Mouse (Mus musculus): ENCODE results near the gene Uqcc3. TPM values are rescaled to one million over a fixed set of nuclear protein-coding genes. Genes with fewer than 3 reads are reported as not detected.
"Not testable (repeated sequence)": the region's sequence is repeated elsewhere in the genome, so short reads cannot be mapped to it uniquely, and the experiment has no call there.

The Uqcc3 gene
- polyA plus RNA-seq, 1 experiment from 2014 or later, result 58.9 TPM

GRCm38 (mm10) chr19:8887585-8888463 is 7.1 kb upstream of the Uqcc3 start:
- peaks cover 8% of the 10 kb centered on the region for H3K4me1 ChIP-seq
- peak overlapping the region; percentile 71 for H3K4me3 ChIP-seq
- no peaks in the 10 kb centered on the region for H3K27me3 ChIP-seq (ENCODE audit: insufficient read depth, poor library complexity, severe bottlenecking)
- 19% methylated on average over 19 of the region's 19 CpGs for WGBS
- DNase-seq (ENCODE audit: low spot score), result no peak
- H3K36me3 ChIP-seq, result peaks cover 13% of the 10 kb centered on the region
- peak overlapping the region; percentile 88 for H3K27ac ChIP-seq
- H3K9me3 ChIP-seq, result no peaks in the 10 kb centered on the region

GRCm38 (mm10) chr19:8886916-8887584 is 6.3 kb upstream of the Uqcc3 start:
- 41% methylated on average over 1 of the region's 1 CpGs for WGBS
- no peaks in the 10 kb centered on the region for H3K27me3 ChIP-seq (ENCODE audit: insufficient read depth, poor library complexity, severe bottlenecking)
- peak overlapping the region; percentile 71; the same call in 1 of the 2 replicates for H3K4me3 ChIP-seq
- no peak for DNase-seq (ENCODE audit: low spot score)
- H3K4me1 ChIP-seq, result peaks cover 8% of the 10 kb centered on the region
- peaks cover 13% of the 10 kb centered on the region for H3K36me3 ChIP-seq
- peak overlapping the region; percentile 88 for H3K27ac ChIP-seq
- H3K9me3 ChIP-seq, result no peaks in the 10 kb centered on the region

- H3K27ac ChIP-seq, result no peak within 1 kb of the TSS
- no peaks in the 10 kb centered on the region for H3K9me3 ChIP-seq
- WGBS, result 72% methylated on average over 3 of the region's 3 CpGs
- no peak for DNase-seq (ENCODE audit: low spot score)
- H3K27me3 ChIP-seq (ENCODE audit: insufficient read depth, poor library complexity, severe bottlenecking), result no peaks in the 10 kb centered on the region
- no peaks in the 10 kb centered on the region for H3K36me3 ChIP-seq
- H3K4me3 ChIP-seq, result no peak within 1 kb of the TSS
- peaks cover 10% of the 10 kb centered on the region for H3K4me1 ChIP-seq
These were observed 2.9 kb upstream of the Uqcc3 start, which contains the start of the genes Lbhd1 and Gm49403 for GRCm38 (mm10) chr19:8883616-8884015. Gene Lbhd1, plus strand, starts transcription at chr19:8883732. Gene Gm49403, plus strand, starts transcription at chr19:8883930.

- H3K4me3 ChIP-seq, result peak overlapping the region; percentile 67
- no peaks in the 10 kb centered on the region for H3K27me3 ChIP-seq (ENCODE audit: insufficient read depth, poor library complexity, severe bottlenecking)
- peaks cover 17% of the 10 kb centered on the region for H3K36me3 ChIP-seq
- WGBS, result 22% methylated on average over 3 of the region's 3 CpGs
- H3K4me1 ChIP-seq, result peaks cover 5% of the 10 kb centered on the region; the same call in 1 of the 2 replicates
- H3K9me3 ChIP-seq, result no peaks in the 10 kb centered on the region
- no peak for DNase-seq (ENCODE audit: low spot score)
- peak overlapping the region; percentile 94; the same call in 1 of the 2 replicates for H3K27ac ChIP-seq
These were observed 290 bp upstream of the Uqcc3 start for GRCm38 (mm10) chr19:8881034-8881392.

GRCm38 (mm10) chr19:8875031-8875430 is 5.7 kb downstream of the Uqcc3 start:
- no peak for DNase-seq (ENCODE audit: low spot score)
- Histone ChIP-seq H3K27me3 (ENCODE audit: insufficient read depth, poor library complexity, severe bottlenecking) (no peaks in the 10 kb centered on the region), H3K4me3 (no peak overlapping the region), H3K36me3 (peaks cover 46% of the 10 kb centered on the region), H3K9me3 (no peaks in the 10 kb centered on the region), H3K4me1 (peaks cover 11% of the 10 kb centered on the region), H3K27ac (no peak overlapping the region)
- WGBS, result 90% methylated on average over 7 of the region's 7 CpGs

GRCm38 (mm10) chr19:8872266-8872840 is 8.4 kb downstream of the Uqcc3 start:
- WGBS, result 79% methylated on average over 10 of the region's 10 CpGs
- H3K27me3 ChIP-seq (ENCODE audit: insufficient read depth, poor library complexity, severe bottlenecking), result no peaks in the 10 kb centered on the region
- H3K9me3 ChIP-seq, result no peaks in the 10 kb centered on the region

GRCm38 (mm10) chr19:8871267-8872186 is 9.2 kb downstream of the Uqcc3 start, which contains the start of gene Ubxn1:
Gene Ubxn1, plus strand, starts transcription at chr19:8871496.
- peaks cover 6% of the 10 kb centered on the region for H3K4me1 ChIP-seq
- DNase-seq (ENCODE audit: low spot score), result peak; percentile 99
- peak within 1 kb of the TSS; percentile 94 for H3K4me3 ChIP-seq
- WGBS, result 1% methylated on average over 59 of the region's 59 CpGs
- H3K9me3 ChIP-seq, result no peaks in the 10 kb centered on the region
- no peaks in the 10 kb centered on the region for H3K27me3 ChIP-seq (ENCODE audit: insufficient read depth, poor library complexity, severe bottlenecking)
- peak within 1 kb of the TSS; percentile 94 for H3K27ac ChIP-seq
- peaks cover 33% of the 10 kb centered on the region for H3K36me3 ChIP-seq

More at GRCm38 (mm10) chr19:8872266-8872840, 8.4 kb downstream of the Uqcc3 start:
- Histone ChIP-seq H3K36me3 (peaks cover 37% of the 10 kb centered on the region), H3K4me3 (peak overlapping the region; percentile 94), H3K4me1 (peaks cover 6% of the 10 kb centered on the region), H3K27ac (peak overlapping the region; percentile 94)
- no peak for DNase-seq (ENCODE audit: low spot score)

- no peaks in the 10 kb centered on the region for H3K27me3 ChIP-seq (ENCODE audit: insufficient read depth, poor library complexity, severe bottlenecking)
- no peak for DNase-seq (ENCODE audit: low spot score)
- no peaks in the 10 kb centered on the region for H3K9me3 ChIP-seq
- peaks cover 27% of the 10 kb centered on the region for H3K36me3 ChIP-seq
- H3K27ac ChIP-seq, result peak overlapping the region; percentile 94
- 38% methylated on average over 9 of the region's 9 CpGs for WGBS
- H3K4me1 ChIP-seq, result peaks cover 6% of the 10 kb centered on the region
- peak overlapping the region; percentile 94 for H3K4me3 ChIP-seq
These were observed 9.9 kb downstream of the Uqcc3 start for GRCm38 (mm10) chr19:8870838-8871237.

- DNase-seq (ENCODE audit: low spot score); H3K4me1 ChIP-seq; H3K27me3 ChIP-seq (ENCODE audit: insufficient read depth, poor library complexity, severe bottlenecking); H3K9me3 ChIP-seq: not testable (repeated sequence)
- Histone ChIP-seq H3K36me3 (peaks cover 22% of the 10 kb centered on the region), H3K27ac (peak overlapping the region; percentile 94; the same call in 1 of the 2 replicates), H3K4me3 (peak overlapping the region; percentile 94)
- 78% methylated on average over 3 of the region's 3 CpGs for WGBS
These were observed 10.3 kb downstream of the Uqcc3 start for GRCm38 (mm10) chr19:8870381-8870780.

GRCm38 (mm10) chr19:8864265-8864664 is 16.5 kb downstream of the Uqcc3 start:
- Histone ChIP-seq H3K36me3 (no peaks in the 10 kb centered on the region), H3K4me3 (no peak overlapping the region), H3K4me1 (no peaks in the 10 kb centered on the region), H3K27ac (no peak overlapping the region), H3K9me3 (no peaks in the 10 kb centered on the region), H3K27me3 (ENCODE audit: insufficient read depth, poor library complexity, severe bottlenecking) (no peaks in the 10 kb centered on the region)
- no peak for DNase-seq (ENCODE audit: low spot score)
- WGBS, result 75% methylated on average over 6 of the region's 6 CpGs

GRCm38 (mm10) chr19:8859018-8859417 is 21.7 kb downstream of the Uqcc3 start:
- whole genome bisulfite sequencing, result 13% methylated on average over 1 of the region's 1 CpGs
- Histone ChIP-seq H3K4me3 (no peak overlapping the region), H3K4me1 (no peaks in the 10 kb centered on the region), H3K27ac (no peak overlapping the region), H3K9me3 (no peaks in the 10 kb centered on the region), H3K27me3 (ENCODE audit: insufficient read depth, poor library complexity, severe bottlenecking) (no peaks in the 10 kb centered on the region), H3K36me3 (no peaks in the 10 kb centered on the region)
- DNase-seq (ENCODE audit: low spot score), result no peak

GRCm38 (mm10) chr19:8857689-8858088 is 23.0 kb downstream of the Uqcc3 start:
- Histone ChIP-seq H3K27ac (no peak overlapping the region), H3K4me3 (no peak overlapping the region), H3K9me3 (no peaks in the 10 kb centered on the region), H3K27me3 (ENCODE audit: insufficient read depth, poor library complexity, severe bottlenecking) (no peaks in the 10 kb centered on the region), H3K4me1 (no peaks in the 10 kb centered on the region), H3K36me3 (no peaks in the 10 kb centered on the region)
- DNase-seq (ENCODE audit: low spot score), result no peak
- 40% methylated on average over 4 of the region's 4 CpGs for WGBS
